Mouse (Mus musculus) hindbrain, postnatal 0 days (tissue): ENCODE measurements at regions not wholly inside any gene's neighbourhood (a gene's known extent, or its start where the extent isn't known, plus 50 kb on each side); places are given as distances from the start of the nearest gene placed in this dataset.

Experiments
- ATAC-seq: fragments of 200-750 bp; cut with Nextera tagmentation; 2 replicates; pipeline ENCODE4 v1.8.0; 2017; ENCODE audit warnings: mild to moderate bottlenecking, moderate TSS enrichment, moderate library complexity
- DNase-seq: peaks from one replicate; pipeline ENCODE4 v3.0.0-alpha.2; 2015; ENCODE audit warnings: low spot score
- H3K27ac ChIP-seq: fragments of 300-500 bp; sonication (generic); 2 replicates; pipeline ENCODE4 v1.5.1; 2014; ENCODE audit warnings: mild to moderate bottlenecking
- H3K27me3 ChIP-seq: fragments of 300-500 bp; sonication (generic); 2 replicates; pipeline ENCODE4 v1.6.1; 2014; ENCODE audit warnings: low read length, mixed read lengths; ENCODE audit not compliant: insufficient read depth
- H3K36me3 ChIP-seq: fragments of 300-500 bp; sonication (generic); 2 replicates; pipeline ENCODE4 v1.6.1; 2014; ENCODE audit warnings: low read length, mixed read lengths; ENCODE audit not compliant: insufficient read depth
- H3K4me1 ChIP-seq: fragments of 300-500 bp; sonication (generic); 2 replicates; pipeline ENCODE4 v1.6.1; 2014; ENCODE audit warnings: antibody characterized with exemption, low read length, mixed read lengths; ENCODE audit not compliant: insufficient read depth
- H3K4me2 ChIP-seq: fragments of 300-500 bp; sonication (generic); 2 replicates; pipeline ENCODE4 v1.6.1; 2014; ENCODE audit warnings: low read depth, mild to moderate bottlenecking, low read length, moderate library complexity, mixed read lengths
- H3K4me3 ChIP-seq: fragments of 300-500 bp; sonication (generic); 2 replicates; pipeline ENCODE4 v1.5.1; 2014; ENCODE audit warnings: low read length
- H3K9ac ChIP-seq: fragments of 300-500 bp; sonication (generic); replicated peaks from 2 replicates; pipeline ENCODE4 v1.6.1; 2014; ENCODE audit warnings: mild to moderate bottlenecking, low read length, moderate library complexity, mixed read lengths
- H3K9me3 ChIP-seq: fragments of 300-500 bp; sonication (generic); 2 replicates; pipeline ENCODE4 v1.6.1; 2016; ENCODE audit warnings: low read length, mixed read lengths
- CTCF ChIP-seq: IDR thresholded peaks from 2 replicates; pipeline ENCODE4 v1.5.1; 2016; ENCODE audit warnings: antibody characterized with exemption, control low read depth, low read depth
- WGBS: fragments of 180-500 bp; shearing (Covaris S2); extraction: QIAGEN DNeasy Blood & Tissue Kit; methylation state at CpG from one replicate; pipeline ENCODE4 v1.1.7; 2014; 5-methylcytosine and 5-hydroxymethylcytosine counted together

GRCm38 (mm10) chr2:92699360-92699759, 99.9 kb downstream of the Chst1 start:
- TF ChIP-seq CTCF, result no peak
- Histone ChIP-seq H3K4me1 (no peaks in the 10 kb centered on the region), H3K9me3 (no peaks in the 10 kb centered on the region), H3K9ac (no peak overlapping the region), H3K27me3 (no peaks in the 10 kb centered on the region), H3K4me3 (no peak overlapping the region), H3K36me3 (no peaks in the 10 kb centered on the region), H3K4me2 (no peak overlapping the region), H3K27ac (no peak overlapping the region)
- 47% methylated on average over 6 of the region's 6 CpGs for WGBS
- DNase-seq (peak; percentile 58), ATAC-seq (no peak)

- DNase-seq (peak; percentile 64), ATAC-seq (peak; percentile 51; the same call in 1 of the 2 replicates)
- Histone ChIP-seq H3K4me3 (no peak overlapping the region), H3K27me3 (no peaks in the 10 kb centered on the region), H3K4me2 (no peak overlapping the region), H3K9me3 (no peaks in the 10 kb centered on the region), H3K9ac (no peak overlapping the region), H3K27ac (no peak overlapping the region), H3K4me1 (no peaks in the 10 kb centered on the region; the same call in 1 of the 2 replicates), H3K36me3 (no peaks in the 10 kb centered on the region)
- 24% methylated on average over 3 of the region's 3 CpGs for WGBS
- TF ChIP-seq CTCF, result no peak
These were observed 104.5 kb downstream of the Chst1 start for GRCm38 (mm10) chr2:92704035-92704434.

GRCm38 (mm10) chr2:92709668-92710067, 110.2 kb downstream of the Chst1 start:
- DNase-seq, result no peak
- WGBS, result 87% methylated on average over 3 of the region's 3 CpGs

GRCm38 (mm10) chr2:92711122-92711777, 111.7 kb downstream of the Chst1 start:
- Histone ChIP-seq H3K36me3 (no peaks in the 10 kb centered on the region), H3K4me1 (peaks cover 8% of the 10 kb centered on the region; the same call in 1 of the 2 replicates), H3K4me2 (no peak overlapping the region), H3K27ac (no peak overlapping the region), H3K9ac (0 out of 2 replicates have a peak overlapping the region, but pooled peaks have one; percentile 4), H3K9me3 (no peaks in the 10 kb centered on the region), H3K27me3 (no peaks in the 10 kb centered on the region), H3K4me3 (no peak overlapping the region)
- ATAC-seq (no peak; the same call in 1 of the 2 replicates), DNase-seq (no peak)
- no peak for TF ChIP-seq CTCF
- 37% methylated on average over 15 of the region's 15 CpGs for WGBS

More at GRCm38 (mm10) chr2:92709668-92710067, 110.2 kb downstream of the Chst1 start:
- no peaks in the 10 kb centered on the region for H3K36me3 ChIP-seq
- H3K4me2 ChIP-seq, result no peak overlapping the region
- no peak for ATAC-seq
- no peaks in the 10 kb centered on the region for H3K27me3 ChIP-seq
- H3K4me1 ChIP-seq, result peaks cover 8% of the 10 kb centered on the region
- H3K9ac ChIP-seq, result no peak overlapping the region
- H3K27ac ChIP-seq, result no peak overlapping the region
- TF ChIP-seq CTCF, result no peak
- H3K4me3 ChIP-seq, result no peak overlapping the region
- no peaks in the 10 kb centered on the region for H3K9me3 ChIP-seq

GRCm38 (mm10) chr2:92712266-92713144, 113.0 kb downstream of the Chst1 start:
- H3K4me1 ChIP-seq, result peaks cover 8% of the 10 kb centered on the region; the same call in 1 of the 2 replicates
- no peak overlapping the region for H3K4me2 ChIP-seq
- H3K27me3 ChIP-seq, result no peaks in the 10 kb centered on the region
- H3K9ac ChIP-seq, result peak overlapping the region; percentile 25; the same call in 1 of the 2 replicates
- DNase-seq (peak; percentile 90), ATAC-seq (peak; percentile 67)
- no peaks in the 10 kb centered on the region for H3K9me3 ChIP-seq
- H3K27ac ChIP-seq, result peak overlapping the region; percentile 64
- no peak for TF ChIP-seq CTCF
- H3K4me3 ChIP-seq, result no peak overlapping the region
- no peaks in the 10 kb centered on the region for H3K36me3 ChIP-seq
- 32% methylated on average over 11 of the region's 11 CpGs for WGBS

GRCm38 (mm10) chr2:92717706-92718105, 118.2 kb downstream of the Chst1 start:
- Histone ChIP-seq H3K4me1 (peaks cover 3% of the 10 kb centered on the region; the same call in 1 of the 2 replicates), H3K36me3 (no peaks in the 10 kb centered on the region), H3K4me3 (no peak overlapping the region), H3K9ac (no peak overlapping the region), H3K4me2 (no peak overlapping the region), H3K9me3 (no peaks in the 10 kb centered on the region), H3K27me3 (no peaks in the 10 kb centered on the region), H3K27ac (no peak overlapping the region)
- no peak for TF ChIP-seq CTCF
- no peak for ATAC-seq
- WGBS, result 61% methylated on average over 2 of the region's 3 CpGs
- no peak for DNase-seq

GRCm38 (mm10) chr2:92721951-92722350, 122.4 kb downstream of the Chst1 start:
- ATAC-seq (no peak), DNase-seq (no peak)
- Histone ChIP-seq H3K4me1 (peaks cover 13% of the 10 kb centered on the region), H3K9me3 (no peaks in the 10 kb centered on the region), H3K27me3 (no peaks in the 10 kb centered on the region), H3K27ac (no peak overlapping the region), H3K4me2 (no peak overlapping the region), H3K4me3 (no peak overlapping the region), H3K36me3 (no peaks in the 10 kb centered on the region), H3K9ac (no peak overlapping the region)
- 92% methylated on average over 3 of the region's 3 CpGs for WGBS
- TF ChIP-seq CTCF, result no peak
